Mouse (Mus musculus) spleen, postnatal 4 days (tissue): ENCODE results near the gene Cps1.

Experiments used
- DNase-seq, 2 experiments: peaks; one replicate each; pipeline ENCODE4 v3.0.0; 2022; ENCODE audit warnings: low spot score in 2 of 2

Gene Cps1

GRCm38 (mm10) chr1:67234861-67235260, 112.0 kb downstream of the Cps1 start:
- DNase-seq = no peak

GRCm38 (mm10) chr1:67235468-67236217, 112.8 kb downstream of the Cps1 start:
- no peak for DNase-seq

GRCm38 (mm10) chr1:67238446-67238845, 115.6 kb downstream of the Cps1 start:
- DNase-seq = no peak

GRCm38 (mm10) chr1:67238941-67239340, 116.1 kb downstream of the Cps1 start:
- DNase-seq = no peak

- no peak for DNase-seq
Measured at GRCm38 (mm10) chr1:67265222-67265621, 142.4 kb downstream of the Cps1 start.

GRCm38 (mm10) chr1:67267972-67268371, 145.1 kb downstream of the Cps1 start:
- no peak for DNase-seq

- DNase-seq = no peak
Measured at GRCm38 (mm10) chr1:67268450-67268849, 145.6 kb downstream of the Cps1 start.

GRCm38 (mm10) chr1:67276270-67276669, 153.4 kb downstream of the Cps1 start:
- DNase-seq = no peak
